Mouse (Mus musculus): ENCODE data around the gene Gsc2. TPM values are rescaled to one million over a fixed set of nuclear protein-coding genes. Genes with fewer than 3 reads are reported as not detected.

Gsc2 gene
- total RNA-seq, 2 experiments from 2014 or later: not detected

Other genes with a start within 250 kb of the Gsc2 start
- gene Med15, start 182.2 kb downstream of the Gsc2 start, total RNA-seq (2021): 10 to 100 TPM; 40.4 to 44.4 TPM
- gene Klhl22, start 155.4 kb downstream of the Gsc2 start, total RNA-seq (2021): 10 to 100 TPM; 24.6 to 25.1 TPM
- 10 to 100 TPM; 16.6 to 17.7 TPM for gene Scarf2, start 117.8 kb downstream of the Gsc2 start, total RNA-seq (2021)
- gene B830017H08Rik, start 81.9 kb downstream of the Gsc2 start, total RNA-seq (2021): not detected
- 1 to 10 TPM; 1.4 to 1.6 TPM for gene Car15, start 76.7 kb downstream of the Gsc2 start, total RNA-seq (2021)
- gene Gm20518, start 23.4 kb downstream of the Gsc2 start, total RNA-seq (2021): not detected
- under 1 TPM; 0.07 to 0.09 TPM for gene Tssk1, start 20.8 kb downstream of the Gsc2 start, total RNA-seq (2021)
- gene Dgcr2, start 16.5 kb downstream of the Gsc2 start, total RNA-seq (2021): 10 to 100 TPM; 53.5 to 54.8 TPM
- not detected for gene Tssk2, start 16.4 kb downstream of the Gsc2 start, total RNA-seq (2021)
- gene Ess2, start 3.7 kb downstream of the Gsc2 start, total RNA-seq (2021): 10 to 100 TPM; 18.3 to 18.8 TPM
- gene Slc25a1, start 13.2 kb upstream of the Gsc2 start, total RNA-seq (2021): 10 to 100 TPM; 14.3 to 16.3 TPM
- gene Vpreb2, start 65.4 kb upstream of the Gsc2 start, total RNA-seq (2021): not detected
- 10 to 100 TPM; 42.4 to 48.6 TPM for gene Dgcr6, start 137.8 kb upstream of the Gsc2 start, total RNA-seq (2021)
- 1 to 10 TPM; 5.3 to 6.0 TPM for gene Prodh, start 175.1 kb upstream of the Gsc2 start, total RNA-seq (2021)
- 1 to 10 TPM; 6.0 to 7.8 TPM for gene Rtn4r, start 212.6 kb upstream of the Gsc2 start, total RNA-seq (2021)